Mouse (Mus musculus) lung, adult 18-20 months (tissue): ENCODE results near the gene Gm20388.
A peak's percentile ranks its signal among the peaks of the same experiment; 100 is the strongest.

ENCODE experiments used
- DNase-seq, 2 experiments: peaks; one replicate each; pipeline ENCODE4 v3.0.0; 2022; ENCODE audit warnings: mixed read lengths in 2 of 2

The Gm20388 gene

DNA sequence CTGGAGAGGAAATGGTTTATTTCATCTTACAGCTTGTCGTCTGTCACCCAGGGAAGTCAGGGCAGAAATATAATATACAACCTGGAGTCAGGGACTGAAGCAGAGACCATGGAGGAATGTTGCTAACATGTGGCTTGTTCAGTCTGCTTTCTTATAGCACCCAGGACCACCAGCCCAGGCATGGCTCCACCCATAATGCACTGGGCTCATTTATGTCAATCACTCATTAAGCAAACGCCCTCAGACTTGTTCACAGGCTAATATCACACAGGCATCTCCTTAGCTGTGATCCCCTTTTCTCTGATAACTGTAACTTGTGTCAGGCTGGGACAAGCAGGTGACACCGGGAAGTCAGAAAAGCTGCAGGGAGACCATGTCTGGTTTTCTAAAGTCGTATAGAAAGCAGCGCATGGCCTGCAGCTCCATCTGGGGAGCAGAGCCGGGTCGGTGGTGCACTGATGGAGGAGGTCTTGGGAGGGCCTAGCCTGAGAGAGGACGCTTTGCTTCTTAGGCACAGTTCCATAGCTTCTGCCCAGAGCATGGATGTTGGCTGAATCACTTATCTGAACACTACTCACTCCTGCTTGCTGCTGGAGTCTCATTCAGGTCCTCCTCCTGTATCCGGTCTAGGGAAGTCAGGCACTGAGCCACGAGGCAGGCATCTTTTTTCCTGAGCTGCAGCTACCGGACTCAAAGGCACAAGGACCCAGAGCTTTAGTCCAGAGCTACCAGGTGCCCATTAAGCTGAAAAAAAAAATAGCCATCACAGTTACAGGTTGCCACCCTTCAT is 1252.5 kb downstream of the Gm20388 start:
- DNase-seq, result no peak

DNA sequence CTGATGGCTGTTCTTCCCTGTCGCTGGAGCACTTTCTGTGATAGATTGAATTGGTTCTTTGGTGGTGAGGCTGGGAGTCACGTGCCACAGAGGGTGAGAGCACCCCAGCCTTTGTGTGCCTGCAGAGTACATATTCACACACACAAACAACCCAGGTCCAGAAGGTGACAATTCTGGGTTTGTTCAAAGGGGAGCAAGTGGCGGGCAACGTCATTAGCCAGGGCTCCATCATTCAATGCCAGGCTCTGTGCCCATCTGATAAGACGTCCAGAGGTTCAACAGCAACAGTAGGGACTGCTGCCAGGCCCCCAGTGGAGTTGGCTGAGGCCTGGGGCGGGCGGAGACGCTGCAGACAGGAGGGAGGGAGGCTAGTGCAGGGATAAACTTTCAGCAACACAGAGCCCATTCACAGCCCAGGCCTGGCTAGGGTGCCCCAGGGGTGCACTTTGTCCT is 1253.4 kb downstream of the Gm20388 start:
- DNase-seq, result peak; percentile 50 to 70

DNA sequence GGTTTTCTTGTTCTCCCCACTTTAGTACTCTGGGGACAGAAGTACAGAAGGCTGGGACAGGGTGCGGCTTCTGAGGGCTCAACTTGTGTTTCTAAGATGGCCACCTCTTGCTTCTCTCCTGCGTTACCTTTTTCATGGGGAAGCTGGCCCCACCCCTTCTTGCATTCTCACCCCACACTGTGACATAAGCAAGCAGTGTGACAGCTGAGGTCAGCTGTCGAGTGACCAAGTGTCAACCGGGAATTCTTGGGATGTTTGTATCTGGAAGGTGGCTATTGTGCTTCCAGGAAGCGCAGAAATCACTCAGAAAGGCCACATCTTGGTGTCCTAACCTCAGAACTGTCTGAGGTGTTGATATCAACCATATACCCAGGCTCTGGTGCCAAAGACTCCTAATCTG is 1257.4 kb downstream of the Gm20388 start:
- no peak for DNase-seq

DNA sequence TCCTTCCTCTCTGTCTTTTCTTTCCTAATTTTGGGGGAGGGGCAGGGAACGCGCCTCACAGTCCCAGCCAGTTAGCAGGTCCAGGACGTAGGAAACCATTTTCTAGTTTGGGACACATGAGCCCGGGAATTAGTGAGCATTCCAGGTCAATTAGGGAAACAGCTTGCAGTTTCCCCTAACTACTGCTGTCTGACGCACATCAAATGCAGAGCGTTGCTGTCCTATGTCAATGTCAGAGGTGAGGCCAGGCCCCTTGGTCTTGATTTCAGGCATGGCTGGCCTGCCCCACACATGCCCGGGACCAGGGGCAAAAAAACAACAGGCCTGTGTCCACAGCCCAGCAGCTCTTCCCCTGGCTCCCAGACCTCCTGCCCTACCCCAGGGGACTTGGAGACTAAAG is 1259.5 kb downstream of the Gm20388 start:
- no peak for DNase-seq

DNA sequence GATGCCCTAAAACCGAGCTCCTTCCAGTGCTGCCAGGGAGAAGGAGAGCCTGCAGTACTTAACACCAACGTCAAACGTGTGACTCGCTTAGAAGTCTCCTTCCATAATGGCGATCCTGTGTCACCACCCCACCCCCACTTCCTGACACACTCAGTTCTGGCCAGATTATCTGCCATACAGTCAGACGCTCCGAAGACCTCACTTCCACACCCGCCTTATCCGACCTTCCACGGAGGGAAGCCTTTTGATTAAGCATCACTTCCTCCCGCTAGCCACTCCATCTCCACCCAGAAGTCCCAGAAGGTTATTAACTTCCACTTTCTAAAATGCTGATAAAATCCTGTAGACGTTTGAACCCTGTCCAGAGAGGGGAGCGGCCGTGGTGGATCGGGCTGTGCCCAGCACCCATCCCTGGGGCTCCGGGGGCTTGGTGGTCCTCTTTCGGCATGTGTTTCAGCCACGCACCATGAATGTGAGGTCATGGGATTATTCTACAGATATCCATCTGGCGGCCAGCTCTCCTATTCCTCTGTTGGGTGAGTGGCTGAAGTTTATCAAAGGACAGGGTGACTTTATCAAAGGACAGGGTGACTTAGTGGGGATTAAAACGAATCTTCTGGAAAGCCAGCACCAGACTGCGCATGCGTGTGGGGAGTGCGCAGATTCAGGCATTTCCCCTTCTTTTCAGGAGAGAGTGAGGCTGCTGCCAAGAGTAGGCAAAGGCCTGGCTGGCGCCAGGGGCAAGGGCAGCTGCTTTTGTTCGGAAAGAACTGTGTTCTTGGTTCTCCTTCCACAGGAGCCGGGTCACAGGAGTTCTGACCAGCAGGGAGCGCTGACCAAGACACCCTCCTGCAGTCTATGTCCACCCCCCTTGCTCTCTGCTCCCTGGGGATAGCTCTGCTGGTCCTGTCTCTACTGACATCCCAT is 1260.2 kb downstream of the Gm20388 start:
- peak; percentile 19 to 35 for DNase-seq

DNA sequence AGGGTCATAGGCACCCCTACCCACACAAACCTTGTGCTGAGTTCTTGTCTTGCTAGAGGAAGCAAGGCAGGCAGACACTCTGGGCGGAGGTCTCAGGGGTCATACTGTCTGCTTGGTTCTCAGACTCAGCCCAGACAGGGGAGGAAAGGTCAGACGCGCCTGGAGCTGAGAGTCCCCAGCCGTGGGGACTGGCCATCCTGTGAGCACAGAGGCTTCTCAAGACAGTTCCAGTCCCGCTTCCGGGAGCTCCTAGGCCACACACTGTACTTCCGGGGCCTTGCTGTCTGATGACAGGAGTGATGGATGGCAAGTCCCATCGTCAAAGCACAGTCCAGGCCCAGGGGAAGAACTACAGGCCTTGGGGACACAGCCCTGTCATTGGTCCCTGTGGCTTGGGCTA is 1261.9 kb downstream of the Gm20388 start:
- DNase-seq, result no peak

DNA sequence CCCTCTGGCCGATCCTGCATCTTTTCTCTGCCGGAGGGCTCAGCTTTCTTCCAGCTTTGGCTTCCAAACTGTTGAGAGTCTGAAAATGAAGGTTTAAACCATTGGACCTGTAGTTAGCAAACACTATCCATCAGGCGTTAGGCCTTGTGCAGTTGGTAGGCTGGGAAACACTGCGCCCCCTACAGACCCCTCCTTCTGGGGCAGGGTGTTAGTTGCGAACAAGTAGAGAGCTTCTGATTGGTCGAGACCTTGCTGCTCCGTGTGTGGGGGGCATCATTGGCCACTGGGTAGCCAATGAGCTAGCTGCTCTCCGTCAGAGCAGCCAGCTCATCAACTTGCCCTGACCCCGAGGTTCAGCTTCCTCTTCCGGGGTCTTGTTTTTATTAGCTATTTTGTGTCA is 1263.5 kb downstream of the Gm20388 start:
- DNase-seq, result no peak

DNA sequence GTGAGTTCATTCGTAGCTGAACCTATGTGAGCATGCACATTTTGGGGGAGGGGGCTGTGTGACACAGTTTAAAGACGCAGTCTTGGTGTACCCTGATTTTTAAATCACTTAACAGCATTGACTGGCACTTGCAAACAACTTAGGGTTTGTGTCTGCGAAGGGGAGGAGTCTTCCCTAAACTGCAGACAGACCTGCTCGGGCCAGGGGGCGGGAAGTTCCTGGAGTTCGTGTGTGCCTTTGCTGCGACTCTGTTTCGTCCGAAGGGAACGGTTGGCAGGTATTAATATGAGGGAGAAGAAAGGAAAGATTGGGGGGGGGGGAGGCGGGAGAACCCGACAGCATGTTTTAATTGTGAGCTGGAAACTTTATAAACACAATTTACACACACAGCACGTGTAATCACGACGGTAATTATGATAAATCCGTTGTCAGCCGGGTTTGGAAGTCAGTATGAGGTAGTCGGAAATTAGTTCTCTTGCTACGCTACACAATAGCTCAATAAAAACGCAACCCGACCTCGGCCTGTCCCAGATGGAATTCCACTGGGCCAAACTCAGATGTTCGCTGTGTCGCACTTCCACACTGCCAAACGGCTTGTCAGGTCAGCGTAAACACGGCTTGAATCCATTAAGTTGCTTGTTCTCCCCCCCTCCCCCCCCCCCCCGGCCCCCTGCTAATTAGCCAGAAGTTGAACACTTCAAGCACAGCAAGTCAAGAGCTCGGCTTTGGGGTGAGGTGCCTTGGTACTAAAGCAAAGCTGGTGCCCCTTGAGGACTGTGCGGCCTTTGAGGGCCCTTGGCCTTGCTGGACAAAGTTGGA is 1264.3 kb downstream of the Gm20388 start:
- no peak for DNase-seq

DNA sequence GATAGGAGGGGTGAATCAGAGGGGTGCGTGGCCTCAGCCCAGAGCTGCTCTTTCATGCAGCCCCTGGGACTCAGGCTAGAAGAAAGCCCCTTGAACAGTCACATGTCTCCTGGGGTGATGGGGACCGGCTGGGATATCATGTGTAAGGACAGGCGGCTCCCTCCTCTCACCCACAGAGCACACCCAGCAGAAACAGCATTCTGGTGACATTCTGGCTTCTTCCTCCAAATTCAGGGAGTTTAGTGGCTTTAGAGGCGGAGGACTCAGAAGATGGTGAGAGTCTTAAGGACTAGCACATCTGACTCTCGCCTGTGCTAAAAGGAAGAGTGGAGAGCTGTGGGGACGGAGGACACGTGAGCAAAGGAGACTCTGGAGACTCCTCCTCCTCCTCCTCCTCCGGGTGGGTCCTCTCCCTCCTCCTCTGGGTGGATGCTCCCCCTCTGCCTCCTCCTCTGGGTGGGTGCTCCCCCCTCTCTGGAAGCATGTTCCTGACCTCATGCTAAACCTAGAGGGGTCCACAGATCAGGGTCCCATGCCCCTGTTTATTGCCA is 1265.0 kb downstream of the Gm20388 start:
- DNase-seq, result no peak

DNA sequence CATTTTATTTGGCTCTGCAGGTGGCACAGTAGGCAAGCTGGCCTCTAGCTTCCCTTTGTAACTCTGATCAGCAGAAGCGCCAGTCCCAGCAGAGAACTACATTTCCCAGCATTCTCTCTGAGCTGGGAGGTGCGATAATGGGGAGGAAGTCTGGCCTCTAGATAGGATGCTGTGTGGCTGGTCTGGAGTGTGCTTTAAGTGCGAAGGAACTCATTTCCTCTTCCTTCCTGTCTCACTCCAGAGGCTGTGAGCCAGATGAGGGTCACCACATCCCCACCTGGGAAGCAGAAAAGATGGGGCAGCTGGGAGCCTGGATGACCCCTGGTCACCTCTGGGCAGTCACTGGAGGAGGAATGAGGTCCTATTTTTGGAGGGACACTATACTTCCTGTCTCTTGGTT is 1265.7 kb downstream of the Gm20388 start:
- DNase-seq, result no peak

DNA sequence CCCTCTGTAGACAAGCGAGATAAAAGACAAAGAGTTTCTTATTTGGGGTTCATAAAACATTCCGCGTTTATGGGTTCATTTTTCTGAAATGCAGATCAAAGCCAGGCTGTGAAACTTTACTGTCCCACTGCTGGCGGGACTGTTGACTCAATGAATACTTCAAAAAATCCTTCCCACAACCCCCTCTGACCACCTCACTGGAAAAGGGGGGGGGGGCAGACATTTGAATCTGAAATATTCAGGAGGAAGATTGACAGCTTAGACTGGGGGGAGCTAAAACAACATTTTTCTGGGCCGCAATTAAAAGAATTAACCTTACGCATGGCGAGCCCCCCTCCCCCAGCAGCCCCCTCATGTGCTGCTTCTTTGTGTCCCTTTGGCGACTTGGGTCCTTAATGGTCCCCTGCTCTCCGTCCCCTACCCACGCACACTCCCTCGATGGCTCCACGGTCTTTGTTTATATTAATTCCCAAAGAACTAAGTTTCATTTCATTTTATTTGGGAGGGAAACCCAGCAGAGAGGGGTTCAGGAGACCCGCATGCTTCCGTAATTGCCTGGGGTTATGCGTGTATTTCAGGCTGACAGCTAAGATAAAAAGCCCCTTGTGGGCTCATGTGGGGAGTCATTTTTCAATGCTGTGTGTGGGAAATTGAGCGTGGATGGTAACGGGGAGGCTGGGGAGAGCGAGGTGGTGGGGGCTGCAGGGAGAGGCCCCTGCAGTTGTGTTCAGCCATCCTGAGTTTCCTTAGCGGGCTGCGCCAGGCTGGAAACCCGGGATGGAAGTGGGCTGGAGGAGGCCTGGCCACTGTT is 1270.0 kb downstream of the Gm20388 start:
- no peak for DNase-seq

DNA sequence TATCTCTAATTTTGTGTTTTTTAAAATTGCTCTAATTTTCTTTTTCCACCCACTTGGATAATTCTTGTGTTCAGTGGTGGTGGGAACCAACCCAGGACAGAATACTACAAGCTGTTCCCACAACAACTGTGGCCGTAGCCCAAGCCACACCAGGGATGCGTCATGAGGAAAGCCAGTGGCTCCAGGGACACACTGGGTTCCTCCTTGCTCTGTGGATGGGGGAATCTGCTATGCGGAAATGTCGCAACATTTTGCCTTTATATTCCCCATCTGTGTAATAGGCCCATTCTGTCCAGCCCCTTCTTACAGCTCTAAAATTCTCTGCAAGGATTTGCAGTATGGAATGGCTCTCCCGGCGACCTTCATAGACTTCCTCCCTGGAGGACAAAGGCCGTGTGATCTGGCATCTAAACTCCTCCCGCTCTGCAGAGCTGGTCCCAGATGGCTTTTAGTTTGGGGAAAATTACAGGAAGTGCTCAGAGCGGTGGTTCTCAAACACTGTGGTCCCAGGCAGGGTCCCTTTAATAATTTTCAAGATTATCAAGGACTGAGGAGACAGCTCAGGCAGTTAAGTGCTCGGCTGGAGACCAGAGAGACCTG is 1270.7 kb downstream of the Gm20388 start:
- no peak for DNase-seq

DNA sequence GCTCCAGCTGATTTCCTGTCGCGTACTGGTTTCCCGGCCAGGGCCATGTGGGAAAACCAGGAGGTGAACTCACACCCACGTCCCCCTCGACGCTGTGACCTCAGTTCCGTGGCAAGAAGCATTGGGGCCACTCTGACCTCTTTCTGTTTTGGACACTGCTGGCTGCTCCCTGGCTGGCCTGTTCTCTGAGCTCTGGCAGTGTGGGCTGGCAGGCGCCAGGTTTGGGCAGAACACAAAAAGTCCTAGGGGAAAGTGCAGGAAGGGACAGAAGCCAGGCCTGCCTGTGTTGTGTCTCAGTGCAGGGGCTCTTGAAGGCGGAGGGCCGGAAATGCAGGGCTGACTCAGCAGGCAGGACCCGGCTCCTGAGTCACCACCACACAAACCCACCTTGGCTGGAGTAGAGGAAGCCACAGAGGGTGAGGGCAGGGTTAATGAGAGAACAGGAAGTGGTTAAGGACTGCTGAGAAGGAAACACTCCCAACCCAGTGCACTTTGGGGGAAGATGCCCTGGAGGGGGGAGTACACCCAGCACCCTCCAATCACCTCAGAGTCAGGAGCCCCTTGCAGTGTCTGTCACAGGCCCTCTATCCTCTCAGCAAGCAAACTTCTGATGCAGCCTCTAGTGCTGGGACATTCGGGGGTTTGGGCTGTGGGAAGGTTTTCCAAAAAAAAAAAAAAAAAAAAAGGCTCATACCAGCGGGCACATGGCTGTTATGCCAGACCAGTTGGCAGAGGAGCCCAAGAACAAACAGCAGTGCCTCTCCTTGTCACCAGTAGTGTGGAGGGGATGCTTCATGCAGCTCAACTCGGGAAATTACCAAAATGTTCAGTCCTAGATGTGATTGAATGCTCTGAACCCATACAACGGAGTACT is 1277.1 kb downstream of the Gm20388 start:
- peak; percentile 26 to 42 for DNase-seq

DNA sequence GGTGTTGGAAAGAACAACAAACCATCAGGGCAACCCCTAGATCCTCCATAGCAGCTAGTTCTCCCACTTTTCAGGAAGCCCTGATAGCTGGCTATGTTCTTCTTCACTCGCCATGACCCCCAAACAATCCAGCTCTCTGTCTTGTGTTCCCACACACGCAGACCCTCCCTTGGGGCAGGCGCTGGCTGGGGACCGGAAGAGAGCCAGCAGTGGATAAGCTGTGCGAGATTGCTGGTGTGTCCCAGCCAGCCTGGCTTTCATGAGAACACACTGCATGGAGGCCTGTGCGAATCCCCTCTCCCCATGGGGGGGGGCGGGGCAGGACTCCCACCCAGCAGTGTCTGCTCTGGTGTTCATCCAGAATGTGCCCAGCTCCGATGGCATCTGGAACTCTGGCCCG is 1278.4 kb downstream of the Gm20388 start:
- DNase-seq, result no peak

DNA sequence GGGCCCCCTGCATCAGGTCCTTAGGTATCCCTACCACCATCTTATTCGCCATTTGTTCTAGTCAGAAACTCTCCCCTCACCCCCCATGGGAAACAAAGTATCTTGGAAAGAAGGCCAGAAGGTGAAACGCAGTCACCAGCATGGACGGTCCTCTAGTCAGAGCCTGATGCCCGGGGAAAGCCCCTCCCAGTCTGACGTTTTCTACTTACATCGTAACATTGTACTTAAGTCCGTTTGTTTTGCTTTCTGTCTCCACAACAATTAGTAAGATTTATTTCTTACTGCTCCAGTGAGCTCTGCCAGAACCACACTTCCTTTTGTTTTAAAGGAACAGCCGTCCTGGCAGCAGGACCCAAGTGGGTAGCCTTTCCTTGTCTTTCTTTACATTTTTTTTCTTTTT is 1281.8 kb downstream of the Gm20388 start:
- no peak for DNase-seq

DNA sequence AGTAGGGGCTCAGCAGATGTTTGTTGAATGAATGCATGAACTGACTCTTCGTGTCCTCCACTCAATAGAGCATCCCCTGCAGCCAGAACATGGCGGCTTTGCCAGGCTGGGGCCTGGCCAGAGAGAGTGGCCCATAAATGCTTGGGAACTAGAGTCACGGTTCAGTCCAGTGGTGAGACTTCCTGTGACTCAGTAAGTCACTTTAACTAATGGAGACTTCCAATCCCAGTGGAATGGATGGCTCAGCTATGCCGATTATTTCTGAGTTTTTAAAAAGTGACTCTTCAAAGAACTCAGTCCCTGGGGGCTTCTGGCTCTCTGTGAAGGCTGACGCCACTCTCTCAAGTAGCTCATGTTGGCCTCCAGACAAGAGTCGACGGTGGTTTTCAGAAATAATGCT is 1285.3 kb downstream of the Gm20388 start:
- DNase-seq, result no peak

DNA sequence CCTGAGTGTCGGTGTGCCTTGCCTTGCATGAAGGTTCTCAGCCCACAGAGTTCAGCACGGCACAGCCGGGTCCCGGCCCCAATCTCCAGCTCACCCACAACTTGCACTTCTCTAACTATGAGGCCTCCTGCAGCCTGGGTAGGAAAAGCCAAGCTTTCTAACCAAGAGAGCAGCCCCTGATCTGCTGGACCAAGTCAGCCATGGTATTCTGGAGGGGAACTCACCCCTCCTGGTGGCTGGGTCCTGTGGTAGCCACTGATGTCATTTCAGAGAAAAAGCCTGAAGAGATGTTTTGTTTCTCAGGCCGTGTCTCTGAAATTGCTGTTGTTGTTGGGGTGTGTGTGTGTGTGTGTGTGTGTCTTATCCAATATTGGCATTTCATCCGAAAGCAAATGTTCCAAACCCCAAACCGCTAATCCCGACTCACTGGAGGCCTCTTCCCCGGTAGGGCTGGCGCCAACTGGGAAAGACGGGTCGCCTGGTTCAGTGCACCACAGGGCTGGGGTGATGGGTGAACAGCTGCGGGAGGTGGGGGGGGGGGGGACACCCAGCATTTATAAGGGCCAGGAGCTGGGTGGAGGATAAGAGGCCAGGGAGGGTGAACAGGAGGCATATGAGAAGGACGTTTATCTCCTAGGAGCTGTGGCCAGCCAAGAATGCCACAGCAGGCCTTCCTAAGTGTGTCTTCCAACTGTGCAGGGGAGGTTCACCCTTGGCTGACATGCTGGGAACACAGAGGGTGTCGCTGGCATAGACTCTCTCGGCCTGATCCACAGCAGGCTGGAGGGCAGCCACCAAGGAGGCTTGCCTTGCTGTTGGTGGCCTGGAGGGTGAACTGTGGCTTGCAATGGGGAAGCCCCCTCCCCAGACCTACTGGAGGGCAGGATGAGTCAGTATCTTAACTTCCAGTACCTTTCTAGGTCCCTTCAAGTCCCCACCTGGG is 1286.4 kb downstream of the Gm20388 start:
- no peak for DNase-seq

DNA sequence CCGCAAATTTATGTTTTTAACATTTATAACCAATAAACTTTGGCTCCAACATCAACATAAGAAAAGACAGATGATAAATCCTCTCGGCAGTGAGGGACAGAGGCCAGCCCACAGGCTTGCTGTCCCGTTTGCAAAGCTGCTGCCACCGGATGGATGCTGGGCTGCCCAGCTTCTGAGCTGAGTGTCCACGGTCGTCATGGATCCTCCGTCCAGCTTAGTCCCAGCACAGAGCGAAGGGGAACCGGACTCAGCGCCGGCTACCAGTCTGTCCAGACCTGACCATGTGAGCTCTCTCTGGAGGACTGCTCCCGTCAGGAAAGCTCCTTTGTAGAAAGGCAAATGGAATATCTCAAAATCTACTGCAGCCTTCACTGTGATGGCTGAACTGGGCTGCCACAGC is 1289.4 kb downstream of the Gm20388 start:
- no peak for DNase-seq

DNA sequence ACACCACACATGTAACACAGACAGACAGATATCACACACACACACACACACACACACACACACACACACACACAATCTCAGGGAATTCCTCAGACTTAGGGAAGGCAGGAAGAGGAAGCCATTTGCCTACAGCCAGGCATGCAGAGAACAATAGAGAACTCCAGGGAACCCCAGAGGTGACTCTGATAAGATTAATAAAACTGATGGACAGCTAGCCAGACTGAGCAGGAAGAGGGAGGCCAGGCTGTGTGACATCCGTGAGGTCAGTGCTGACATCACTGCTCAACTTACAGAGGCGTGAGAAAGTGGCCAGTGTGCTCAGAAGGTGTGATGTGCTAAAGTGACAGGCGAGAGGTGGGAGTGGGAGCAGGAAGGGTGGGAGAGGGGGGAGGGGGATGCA is 1290.3 kb downstream of the Gm20388 start:
- peak in 1 of 2 experiments; percentile 31 for DNase-seq
